Mouse (Mus musculus): ENCODE data around the gene Catspere2. TPM values are rescaled to one million over a fixed set of nuclear protein-coding genes. Genes with fewer than 3 reads are reported as not detected.
"Not testable (repeated sequence)": the region's sequence is repeated elsewhere in the genome, so short reads cannot be mapped to it uniquely, and the experiment has no call there.

Catspere2 gene
- polyA plus RNA-seq, 1 experiment from 2014 or later, result 0.05 TPM

GRCm38 (mm10) chr1:178182251-178182650 is 199.0 kb downstream of the Catspere2 start:
- H3K4me2 ChIP-seq, result no peak overlapping the region
- no peak overlapping the region for H3K9ac ChIP-seq
- H3K9me3 ChIP-seq (replicated peaks), result no peaks in the 10 kb centered on the region
- ATAC-seq, result no peak
- H3K27me3 ChIP-seq (replicated peaks), result no peaks in the 10 kb centered on the region
- H3K4me1 ChIP-seq, result peaks cover 6% of the 10 kb centered on the region
- H3K4me3 ChIP-seq, result no peak overlapping the region
- H3K27ac ChIP-seq, result no peak overlapping the region
- WGBS (ENCODE audit: insufficient replicate concordance), result 72% methylated on average over 2 of the region's 2 CpGs
- no peaks in the 10 kb centered on the region for H3K36me3 ChIP-seq

- H3K9me3 ChIP-seq (replicated peaks), result no peaks in the 10 kb centered on the region
- H3K4me1 ChIP-seq, result peaks cover 23% of the 10 kb centered on the region
- no peak for ATAC-seq
- no peak overlapping the region for H3K9ac ChIP-seq
- no peaks in the 10 kb centered on the region for H3K36me3 ChIP-seq
- no peak overlapping the region for H3K4me3 ChIP-seq
- H3K4me2 ChIP-seq, result no peak overlapping the region
- no peak overlapping the region for H3K27ac ChIP-seq
- H3K27me3 ChIP-seq (replicated peaks), result no peaks in the 10 kb centered on the region
Measured at GRCm38 (mm10) chr1:178185591-178185990, 202.4 kb downstream of the Catspere2 start.

GRCm38 (mm10) chr1:178187216-178187791 is 204.1 kb downstream of the Catspere2 start, which contains the start of gene Desi2:
Desi2 (plus strand) TSS chr1:178187417.
- ATAC-seq, result peak; percentile 98
- under 1% methylated on average over 37 of the region's 37 CpGs for WGBS (ENCODE audit: insufficient replicate concordance)
- peak within 1 kb of the TSS; percentile 79 for H3K27ac ChIP-seq

DNA sequence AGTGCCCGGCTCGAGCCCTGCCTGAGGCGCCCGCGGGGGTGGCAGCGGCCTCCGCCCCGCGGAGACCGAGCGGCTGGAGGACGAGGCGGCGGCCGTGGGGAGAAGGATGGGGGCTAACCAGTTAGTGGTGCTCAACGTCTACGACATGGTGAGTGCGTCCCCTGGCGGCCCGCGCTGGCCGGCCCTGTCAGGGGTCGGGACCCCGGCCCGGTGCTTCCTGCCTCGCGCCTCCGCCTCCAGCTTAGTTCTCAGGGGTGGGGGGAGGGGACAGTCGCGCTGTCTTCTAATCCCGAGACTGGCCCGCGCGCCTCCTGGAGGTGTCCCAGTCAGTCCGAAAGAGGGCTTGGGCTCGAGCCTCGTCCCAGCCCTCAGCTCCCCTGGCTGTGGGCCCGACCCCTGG is 204.6 kb downstream of the Catspere2 start:
- H3K9me3 ChIP-seq (replicated peaks); H3K36me3 ChIP-seq; H3K27me3 ChIP-seq (replicated peaks): not testable (repeated sequence)
- peak overlapping the region; percentile 72 for H3K4me3 ChIP-seq
- peak; percentile 31 for ATAC-seq
- peaks cover 26% of the 10 kb centered on the region for H3K4me1 ChIP-seq
- H3K27ac ChIP-seq, result peak overlapping the region; percentile 79
- H3K4me2 ChIP-seq, result peak overlapping the region; percentile 85
- under 1% methylated on average over 27 of the region's 38 CpGs for WGBS (ENCODE audit: insufficient replicate concordance)
- peak overlapping the region; percentile 80 for H3K9ac ChIP-seq

More at GRCm38 (mm10) chr1:178187216-178187791, 204.1 kb downstream of the Catspere2 start, which contains the start of gene Desi2:
- H3K4me2 ChIP-seq, result peak within 1 kb of the TSS; percentile 85
- not testable (repeated sequence) for H3K9me3 ChIP-seq (replicated peaks); H3K27me3 ChIP-seq (replicated peaks); H3K36me3 ChIP-seq
- peaks cover 26% of the 10 kb centered on the region for H3K4me1 ChIP-seq
- H3K4me3 ChIP-seq, result peak within 1 kb of the TSS; percentile 72
- H3K9ac ChIP-seq, result peak within 1 kb of the TSS; percentile 80

DNA sequence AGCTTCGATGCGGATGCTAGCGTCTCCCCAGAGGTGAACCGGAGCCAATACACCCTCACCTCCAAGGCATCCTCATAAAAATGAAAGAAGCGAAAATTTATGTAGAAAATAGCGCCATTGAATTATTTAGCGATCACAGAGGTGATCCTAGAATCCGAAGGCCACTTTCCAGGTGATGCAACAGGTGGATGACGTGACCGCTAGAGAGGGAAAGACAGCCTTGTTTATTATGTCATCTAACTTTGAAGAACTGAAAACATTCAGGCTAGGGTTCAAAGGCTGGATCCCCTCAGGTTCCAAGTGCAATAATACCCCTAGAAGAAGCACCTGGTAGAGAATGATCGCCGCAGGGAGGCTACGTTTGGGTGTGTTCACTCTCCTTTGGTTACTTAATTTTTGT is 205.2 kb downstream of the Catspere2 start:
- peak overlapping the region; percentile 67 for H3K9ac ChIP-seq
- H3K36me3 ChIP-seq, result no peaks in the 10 kb centered on the region
- H3K4me3 ChIP-seq, result peak overlapping the region; percentile 56
- no peak for ATAC-seq
- WGBS (ENCODE audit: insufficient replicate concordance), result 6% methylated on average over 13 of the region's 13 CpGs
- peak overlapping the region; percentile 76 for H3K4me2 ChIP-seq
- no peaks in the 10 kb centered on the region for H3K9me3 ChIP-seq (replicated peaks)
- peaks cover 26% of the 10 kb centered on the region for H3K4me1 ChIP-seq
- no peak overlapping the region for H3K27ac ChIP-seq
- H3K27me3 ChIP-seq (replicated peaks), result no peaks in the 10 kb centered on the region

GRCm38 (mm10) chr1:178205701-178206325 is 222.6 kb downstream of the Catspere2 start:
- Histone ChIP-seq H3K4me2 (no peak overlapping the region), H3K27ac (no peak overlapping the region), H3K27me3 (replicated peaks) (no peaks in the 10 kb centered on the region), H3K36me3 (no peaks in the 10 kb centered on the region), H3K9ac (no peak overlapping the region), H3K4me1 (no peaks in the 10 kb centered on the region), H3K4me3 (no peak overlapping the region), H3K9me3 (replicated peaks) (no peaks in the 10 kb centered on the region)
- no peak for ATAC-seq
- 84% methylated on average over 10 of the region's 10 CpGs for WGBS (ENCODE audit: insufficient replicate concordance)

- 73% methylated on average over 4 of the region's 4 CpGs for WGBS (ENCODE audit: insufficient replicate concordance)
- H3K4me3 ChIP-seq; H3K36me3 ChIP-seq; H3K9ac ChIP-seq; H3K27ac ChIP-seq; H3K9me3 ChIP-seq (replicated peaks); H3K27me3 ChIP-seq (replicated peaks); ATAC-seq; H3K4me1 ChIP-seq; H3K4me2 ChIP-seq: not testable (repeated sequence)
Measured at GRCm38 (mm10) chr1:178207856-178208255, 224.6 kb downstream of the Catspere2 start.

GRCm38 (mm10) chr1:178209966-178210365 is 226.7 kb downstream of the Catspere2 start:
- Histone ChIP-seq H3K27ac (no peak overlapping the region), H3K9ac (no peak overlapping the region), H3K4me1 (no peaks in the 10 kb centered on the region), H3K27me3 (replicated peaks) (no peaks in the 10 kb centered on the region), H3K9me3 (replicated peaks) (no peaks in the 10 kb centered on the region), H3K4me2 (no peak overlapping the region), H3K36me3 (no peaks in the 10 kb centered on the region), H3K4me3 (no peak overlapping the region)
- ATAC-seq, result no peak

DNA sequence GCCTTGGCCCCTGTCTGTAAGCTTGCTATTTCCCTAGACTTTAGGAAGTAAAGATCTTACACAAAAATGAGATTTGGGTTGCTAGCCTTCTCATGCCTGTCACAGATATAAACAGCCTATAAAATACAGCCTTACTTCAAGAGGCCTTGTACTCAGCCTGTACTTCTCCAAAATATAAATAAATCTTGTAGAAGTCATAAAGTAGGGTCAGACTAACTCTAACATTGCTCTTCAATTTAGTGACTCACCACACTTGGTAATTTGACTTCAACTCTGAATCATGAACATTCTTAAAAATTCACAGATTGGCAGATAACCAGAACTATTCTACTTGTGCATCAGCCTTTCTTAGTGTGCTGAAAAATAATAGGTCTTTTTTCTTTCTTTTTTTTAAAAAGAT is 233.9 kb downstream of the Catspere2 start:
- H3K27me3 ChIP-seq (replicated peaks), result no peaks in the 10 kb centered on the region
- H3K36me3 ChIP-seq, result no peaks in the 10 kb centered on the region
- no peak for ATAC-seq
- no peak overlapping the region for H3K4me3 ChIP-seq
- no peaks in the 10 kb centered on the region for H3K4me1 ChIP-seq
- no peaks in the 10 kb centered on the region for H3K9me3 ChIP-seq (replicated peaks)
- no peak overlapping the region for H3K27ac ChIP-seq
- no peak overlapping the region for H3K4me2 ChIP-seq
- H3K9ac ChIP-seq, result no peak overlapping the region

DNA sequence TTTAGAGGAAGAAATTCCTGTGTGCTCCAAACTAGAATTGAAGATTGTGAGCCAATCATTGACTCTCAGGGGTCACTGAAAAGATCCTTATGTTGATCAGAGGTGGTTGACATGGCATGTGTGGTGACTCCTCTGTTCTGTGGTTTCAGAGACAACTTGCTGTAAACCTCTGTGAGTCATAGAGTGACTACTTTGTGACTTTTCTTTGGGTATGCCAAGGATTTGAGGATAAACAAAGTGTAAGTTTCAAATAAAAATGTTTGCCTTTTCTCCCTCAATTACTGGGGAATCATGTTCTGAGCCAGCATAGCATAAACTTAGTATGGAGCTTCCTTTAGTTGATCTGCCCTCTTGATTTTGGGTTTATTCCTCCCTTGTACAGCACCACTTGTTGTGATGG is 235.1 kb downstream of the Catspere2 start:
- no peaks in the 10 kb centered on the region for H3K27me3 ChIP-seq (replicated peaks)
- no peak overlapping the region for H3K4me2 ChIP-seq
- ATAC-seq, result no peak
- no peak overlapping the region for H3K9ac ChIP-seq
- H3K4me1 ChIP-seq, result no peaks in the 10 kb centered on the region
- H3K36me3 ChIP-seq, result 0 out of 2 replicates have a peak, but pooled peaks cover under 1% of the 10 kb centered on the region
- H3K9me3 ChIP-seq (replicated peaks), result no peaks in the 10 kb centered on the region
- H3K27ac ChIP-seq, result no peak overlapping the region
- no peak overlapping the region for H3K4me3 ChIP-seq

DNA sequence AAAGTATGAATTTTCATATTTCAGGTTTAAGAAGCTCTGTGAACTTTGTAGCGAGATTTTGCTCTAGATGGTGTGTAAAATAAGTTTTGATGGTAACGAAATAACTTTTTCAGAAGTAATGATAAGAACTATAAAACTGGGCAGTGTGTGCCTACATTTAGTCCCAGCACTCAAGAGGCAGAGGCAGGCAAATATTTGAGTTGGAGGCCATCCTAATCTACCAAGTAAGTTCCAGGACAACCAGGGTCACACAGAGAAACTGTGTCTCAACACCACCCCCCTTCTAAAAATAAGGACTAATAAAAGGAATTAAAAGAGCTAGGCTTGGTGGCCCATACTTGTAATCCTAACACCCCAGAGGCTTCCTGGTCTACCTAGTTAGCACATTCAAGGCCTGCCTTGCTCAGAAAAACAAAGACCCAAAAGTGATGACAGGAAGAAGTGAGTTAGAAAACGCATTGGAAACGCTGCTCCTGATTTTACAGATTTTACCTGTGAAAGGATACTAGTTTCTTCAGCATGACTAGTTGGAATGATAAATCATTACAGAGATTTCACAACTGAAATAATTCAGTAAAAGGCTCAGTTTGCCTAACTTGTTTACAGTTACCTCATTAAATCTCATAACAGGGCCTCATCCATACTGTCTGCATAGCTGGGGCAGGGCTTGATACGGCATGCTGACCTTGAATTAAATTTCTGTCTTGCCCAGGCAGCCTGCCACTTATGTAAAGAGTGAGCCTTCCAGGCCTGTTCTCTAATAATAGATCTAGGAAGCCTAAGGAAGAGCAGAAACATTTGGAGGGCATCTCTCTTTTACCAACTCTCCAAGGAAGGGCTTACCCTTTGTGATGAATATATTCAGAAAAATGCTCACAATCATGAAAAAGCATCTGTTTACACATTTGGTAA is 236.2 kb downstream of the Catspere2 start:
- H3K27me3 ChIP-seq (replicated peaks), result no peaks in the 10 kb centered on the region
- H3K9ac ChIP-seq, result no peak overlapping the region
- 78% methylated on average over 5 of the region's 5 CpGs for WGBS (ENCODE audit: insufficient replicate concordance)
- no peak overlapping the region for H3K4me2 ChIP-seq
- H3K4me3 ChIP-seq, result no peak overlapping the region
- no peak overlapping the region for H3K27ac ChIP-seq
- no peaks in the 10 kb centered on the region for H3K4me1 ChIP-seq
- H3K9me3 ChIP-seq (replicated peaks), result no peaks in the 10 kb centered on the region
- ATAC-seq, result no peak
- H3K36me3 ChIP-seq, result peaks cover 11% of the 10 kb centered on the region
